Mouse (Mus musculus) embryo, embryonic 10.5 days (tissue): ENCODE results near the gene Elovl6.
A peak's percentile ranks its signal among the peaks of the same experiment; 100 is the strongest.

Experiments
- DNase-seq: peaks from one replicate; pipeline ENCODE4 v3.0.0-alpha.2; 2015; ENCODE audit warnings: low spot score

The Elovl6 gene

DNA sequence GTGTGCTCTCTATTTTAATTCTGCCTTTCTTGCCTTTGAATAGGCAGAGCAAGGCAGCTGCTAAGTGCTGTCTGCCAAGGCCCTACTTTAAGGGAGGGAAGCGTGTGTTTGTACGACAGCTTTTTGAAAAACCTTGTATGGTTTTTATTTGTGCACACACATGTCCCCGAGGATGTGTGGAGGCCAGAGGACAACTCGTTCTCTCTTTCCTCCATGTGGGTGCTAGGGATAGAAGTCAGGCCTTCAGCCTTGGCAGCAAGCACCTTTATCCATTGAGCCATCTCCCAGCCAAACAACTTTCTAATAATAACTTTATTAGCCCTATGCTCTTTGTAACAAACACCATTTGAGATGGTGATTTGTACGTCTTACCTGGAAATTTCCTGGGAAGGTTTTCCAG lies 34.7 kb downstream of the Elovl6 start:
- no peak for DNase-seq

DNA sequence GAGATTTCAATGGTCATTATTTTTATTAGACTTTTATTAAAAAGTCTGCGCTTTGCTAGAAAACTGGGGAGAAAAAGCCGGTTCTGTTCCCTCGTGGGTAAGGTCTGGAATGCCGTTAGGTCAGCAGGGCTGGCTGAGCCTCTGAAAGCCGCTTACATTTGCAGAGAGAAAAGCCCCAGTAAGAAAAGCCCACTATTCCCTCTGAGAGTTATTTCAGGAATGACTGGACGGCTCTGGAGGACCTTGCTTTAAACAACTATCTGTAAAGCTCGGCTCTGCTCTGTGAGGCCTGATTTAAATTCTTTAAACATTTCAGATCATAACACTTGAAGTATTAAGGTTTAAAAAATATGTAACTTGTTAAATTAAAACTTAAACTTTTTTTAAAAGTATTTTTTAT lies 36.4 kb downstream of the Elovl6 start:
- no peak for DNase-seq

DNA sequence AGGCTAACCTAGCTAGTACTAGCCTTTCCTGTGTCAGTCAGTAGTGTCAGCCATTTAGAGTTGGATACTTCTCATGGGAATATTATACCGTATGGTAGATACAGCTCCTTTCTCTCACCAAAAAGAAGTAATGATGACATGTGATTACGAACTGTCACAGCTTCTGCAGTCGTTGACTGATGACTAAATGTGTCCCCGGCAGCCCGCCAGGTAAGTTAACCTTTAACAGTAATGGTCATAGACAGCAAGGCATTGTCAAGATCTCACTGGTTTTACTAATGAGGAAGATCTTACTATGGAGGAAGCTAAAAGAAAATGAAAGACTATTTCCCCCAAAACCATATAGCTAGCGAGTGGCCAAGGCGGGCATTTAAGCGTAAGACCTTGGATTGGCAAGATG lies 38.8 kb downstream of the Elovl6 start:
- no peak for DNase-seq

DNA sequence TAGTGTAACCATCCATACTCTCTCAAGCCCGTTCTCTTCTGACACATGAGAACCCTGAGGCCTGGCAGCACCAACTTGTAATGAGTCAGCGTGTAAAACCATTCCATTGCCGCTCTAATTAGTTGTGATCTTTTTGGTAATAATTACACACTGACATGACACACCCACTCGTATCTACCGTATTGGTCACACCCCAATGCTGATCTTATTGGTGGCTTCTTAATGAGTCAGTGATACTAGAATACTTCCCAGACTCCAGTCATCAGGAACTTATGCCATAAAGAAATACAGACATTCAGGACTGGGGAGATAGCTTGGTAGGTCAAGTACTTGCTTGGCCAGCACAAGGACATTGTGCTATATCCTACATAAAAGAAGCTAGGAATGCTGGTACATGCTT lies 39.5 kb downstream of the Elovl6 start:
- no peak for DNase-seq

DNA sequence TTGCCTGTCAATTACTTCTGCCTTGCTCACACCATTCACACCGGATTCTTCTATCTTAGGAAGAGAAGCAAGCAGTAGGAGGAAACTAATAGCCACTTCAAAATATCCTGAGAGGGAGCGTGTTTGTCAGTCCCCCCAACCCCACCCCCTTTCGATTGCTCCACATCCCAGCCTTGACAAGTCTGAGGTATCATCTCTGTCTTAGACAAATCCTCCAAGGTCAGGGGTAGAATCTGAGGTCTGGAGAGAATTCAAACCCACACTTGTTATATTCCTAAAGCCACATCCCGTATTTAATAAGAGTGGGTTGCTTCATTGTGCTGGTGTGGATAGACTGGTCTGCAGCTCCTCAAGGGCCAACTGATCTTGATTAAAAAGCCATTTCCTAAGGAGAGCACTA lies 40.8 kb downstream of the Elovl6 start:
- DNase-seq = no peak

DNA sequence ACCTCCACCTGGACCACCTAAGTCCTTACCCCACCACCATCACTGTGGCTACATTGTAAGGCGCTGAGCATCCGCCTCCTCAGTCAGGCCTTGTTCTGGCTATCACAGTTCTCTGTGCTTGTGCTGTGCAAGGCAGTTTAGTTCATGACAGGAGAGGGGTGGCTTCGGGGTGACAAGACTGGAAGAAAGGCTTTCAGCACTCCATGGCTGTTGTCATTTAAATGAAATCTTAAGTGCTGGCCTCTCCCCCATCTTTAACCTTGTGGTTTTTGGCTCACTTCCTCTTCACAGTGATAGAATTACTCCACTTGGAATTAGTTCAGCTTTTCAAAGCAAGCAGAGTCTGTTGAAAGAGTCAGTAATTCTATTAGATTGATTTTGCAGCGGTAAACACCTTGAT lies 41.5 kb downstream of the Elovl6 start:
- DNase-seq = no peak

DNA sequence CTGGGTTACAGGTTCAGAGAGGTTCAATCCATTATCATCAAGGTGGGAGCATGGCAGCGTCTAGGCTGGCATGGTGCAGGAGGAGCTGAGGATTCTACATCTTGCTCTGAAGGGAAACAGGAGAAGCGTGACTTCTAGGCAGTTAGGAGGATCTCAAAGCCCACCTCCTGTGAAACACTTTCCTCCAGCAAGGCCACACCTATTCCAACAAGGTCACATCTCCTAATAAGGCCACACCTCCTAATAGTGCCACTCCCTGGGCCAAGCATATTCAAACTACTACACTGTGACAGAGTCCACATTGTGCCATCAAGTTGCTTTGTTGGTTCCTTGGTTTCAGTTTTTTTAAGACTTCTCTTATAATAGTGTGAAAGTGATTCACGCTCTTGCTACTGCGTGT lies 42.9 kb downstream of the Elovl6 start:
- no peak for DNase-seq

DNA sequence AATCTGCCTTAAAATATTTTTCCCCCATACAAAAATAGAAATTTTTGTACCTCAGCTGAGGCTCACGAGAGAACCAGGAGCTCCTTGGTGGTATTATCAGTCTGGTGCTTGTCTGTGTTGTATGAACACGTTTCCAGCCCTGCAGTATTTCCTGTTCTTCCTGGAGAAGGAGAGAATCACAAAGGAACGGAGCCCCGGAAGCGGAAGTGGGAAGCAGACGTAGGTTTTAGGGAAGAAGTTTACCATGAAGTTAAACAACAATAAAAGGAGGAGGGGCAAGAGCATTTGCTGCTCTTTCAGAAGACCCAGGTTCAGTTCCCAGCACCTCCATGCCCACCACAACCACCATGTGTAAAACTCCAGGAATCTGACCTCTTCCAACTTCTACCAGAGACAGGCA lies 44.4 kb downstream of the Elovl6 start:
- DNase-seq = no peak

DNA sequence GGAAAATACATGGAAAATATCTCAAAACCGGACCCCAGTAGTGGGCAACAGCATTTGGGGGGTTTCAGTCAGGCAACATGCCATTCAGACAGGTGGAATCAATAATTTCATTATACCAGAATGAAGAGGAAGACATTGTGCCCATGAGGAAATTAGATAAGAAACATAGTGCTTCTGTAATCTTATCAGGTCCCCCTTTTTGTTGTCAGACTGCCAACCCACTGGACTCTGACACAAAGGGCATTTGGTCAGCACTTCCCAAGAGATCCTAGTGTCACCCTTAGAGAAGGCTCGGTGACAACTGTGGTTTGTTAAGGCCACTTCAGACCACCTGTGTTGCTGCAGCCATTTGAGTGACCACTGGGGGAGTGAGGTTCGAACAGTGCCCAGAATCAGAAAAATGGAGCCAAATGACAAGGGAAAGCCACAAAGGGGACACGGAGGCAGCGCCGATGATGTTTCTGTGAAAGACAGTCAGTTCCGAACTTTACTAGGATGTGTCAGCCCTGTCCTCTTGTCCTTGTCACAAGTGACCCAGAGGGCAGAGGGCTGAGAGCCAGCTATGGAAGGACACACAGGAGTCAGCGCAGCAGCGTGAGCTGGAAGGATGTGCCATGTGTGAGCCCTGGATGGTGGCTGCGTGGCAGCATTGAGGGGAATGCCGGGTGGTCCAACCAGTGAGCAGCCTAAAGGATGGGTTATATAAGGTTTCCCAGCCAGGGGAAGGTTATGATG lies 46.8 kb downstream of the Elovl6 start:
- DNase-seq = no peak

DNA sequence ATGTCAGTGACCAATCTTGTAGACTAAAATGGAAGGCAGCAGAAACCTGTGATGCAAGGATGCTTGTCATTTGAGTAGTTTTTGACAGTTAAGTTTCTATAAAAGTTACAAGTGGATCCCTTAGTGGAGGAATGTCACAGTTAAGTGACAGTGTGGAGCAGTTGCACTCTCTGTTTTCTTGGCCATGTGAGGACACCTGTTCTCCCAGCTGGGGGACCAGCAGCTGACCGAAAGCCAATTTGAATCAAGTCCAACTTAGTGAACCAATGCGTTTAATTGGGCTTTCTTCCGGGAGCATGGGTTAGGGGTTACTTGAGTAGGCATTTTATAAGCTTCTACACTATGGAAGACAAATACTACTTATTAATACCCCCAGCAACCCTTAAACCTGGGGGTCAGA lies 48.9 kb downstream of the Elovl6 start:
- no peak for DNase-seq

DNA sequence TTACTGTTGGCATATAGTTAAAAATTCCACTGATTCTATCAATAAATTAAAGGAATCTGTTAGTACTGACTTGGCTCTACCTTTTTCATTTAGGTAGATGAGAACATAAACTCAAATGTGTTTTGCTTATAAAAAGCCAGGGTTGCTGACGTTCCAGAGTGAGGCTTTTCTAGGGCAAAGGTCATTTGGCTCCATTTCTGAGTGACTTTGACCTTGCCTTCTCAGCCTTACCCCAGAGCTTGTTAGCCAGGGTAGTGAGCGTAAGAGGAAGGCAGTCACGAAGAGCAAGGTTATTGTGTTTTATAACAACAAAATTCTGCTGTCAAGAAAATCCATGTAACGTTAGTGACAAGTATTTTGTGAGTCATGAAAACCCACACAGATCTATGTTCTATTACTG lies 50.3 kb downstream of the Elovl6 start:
- no peak for DNase-seq

DNA sequence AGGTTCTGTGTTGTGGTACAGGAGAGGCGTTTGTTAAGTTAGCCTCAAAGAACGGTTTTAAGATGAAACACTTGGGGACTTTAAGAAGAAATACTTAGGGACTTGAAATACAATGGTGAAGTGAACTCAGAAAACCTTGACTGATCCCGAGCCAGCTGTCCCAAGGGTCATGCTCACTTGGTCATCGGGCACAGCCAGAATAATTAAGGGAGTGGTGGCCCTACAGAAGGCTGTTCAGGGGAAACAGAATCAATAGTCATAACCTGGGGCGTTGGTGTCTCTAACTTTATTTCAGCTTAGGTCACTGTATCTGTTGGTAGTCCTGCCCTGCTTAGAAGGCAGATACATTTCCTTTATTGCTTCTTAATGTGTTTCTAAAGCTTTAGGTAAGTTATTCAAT lies 51.1 kb downstream of the Elovl6 start:
- no peak for DNase-seq

DNA sequence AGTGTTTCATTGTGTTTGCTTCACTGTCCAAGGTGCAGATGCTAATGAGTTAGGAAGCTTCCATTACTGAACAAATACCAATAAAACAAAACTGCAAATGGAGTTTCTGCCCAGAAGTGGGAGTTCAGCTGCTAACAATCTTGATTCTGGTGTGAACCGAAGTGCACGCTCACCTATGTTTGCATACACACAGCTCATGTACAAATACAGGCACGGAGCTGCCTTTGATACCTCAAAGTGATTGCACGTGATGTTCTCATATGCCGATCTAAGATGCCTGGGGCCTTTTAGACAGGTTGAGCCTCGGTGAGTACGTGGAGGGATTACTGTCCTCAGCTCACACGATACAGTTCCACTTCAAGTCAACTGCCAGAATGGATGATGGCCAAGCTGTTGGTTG lies 55.8 kb downstream of the Elovl6 start:
- DNase-seq = no peak

DNA sequence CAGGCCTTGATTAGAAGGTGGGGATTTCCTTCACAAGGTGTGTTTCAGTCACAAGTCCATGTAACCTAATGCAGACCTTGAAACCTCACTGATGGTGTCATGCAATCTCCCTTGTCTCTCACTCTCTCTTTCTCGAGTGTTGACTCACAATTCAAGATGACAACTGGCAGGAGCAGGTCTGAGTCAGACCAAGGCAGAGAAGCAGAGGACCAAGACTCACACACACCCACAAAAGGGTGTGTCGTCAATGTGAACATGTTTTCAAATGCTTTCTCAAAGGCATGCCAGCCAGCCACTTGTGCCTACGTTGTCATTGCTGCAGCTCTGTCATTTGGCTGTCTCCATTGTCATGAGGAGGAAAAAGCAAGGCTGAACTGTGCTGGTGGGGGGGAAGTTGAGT lies 56.6 kb downstream of the Elovl6 start:
- DNase-seq = no peak

DNA sequence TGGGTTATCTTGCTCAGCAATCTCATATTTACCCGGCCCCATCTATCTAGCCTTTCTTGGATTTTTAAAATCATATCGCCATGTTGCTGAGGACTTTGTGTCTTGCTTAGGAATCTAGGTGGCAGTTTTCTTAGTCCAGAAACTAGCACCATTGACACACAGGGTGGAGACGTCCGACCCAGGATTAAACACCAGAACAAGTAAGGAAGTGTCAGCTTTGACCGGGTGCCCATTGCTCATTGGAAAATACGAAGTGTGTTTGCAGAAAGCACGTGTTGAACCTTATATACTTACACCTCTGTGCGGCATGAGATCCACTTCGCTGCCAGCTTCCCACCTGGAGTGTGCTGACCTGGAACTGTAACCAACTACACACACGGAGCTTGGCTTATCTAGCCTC lies 57.5 kb downstream of the Elovl6 start:
- DNase-seq = no peak

DNA sequence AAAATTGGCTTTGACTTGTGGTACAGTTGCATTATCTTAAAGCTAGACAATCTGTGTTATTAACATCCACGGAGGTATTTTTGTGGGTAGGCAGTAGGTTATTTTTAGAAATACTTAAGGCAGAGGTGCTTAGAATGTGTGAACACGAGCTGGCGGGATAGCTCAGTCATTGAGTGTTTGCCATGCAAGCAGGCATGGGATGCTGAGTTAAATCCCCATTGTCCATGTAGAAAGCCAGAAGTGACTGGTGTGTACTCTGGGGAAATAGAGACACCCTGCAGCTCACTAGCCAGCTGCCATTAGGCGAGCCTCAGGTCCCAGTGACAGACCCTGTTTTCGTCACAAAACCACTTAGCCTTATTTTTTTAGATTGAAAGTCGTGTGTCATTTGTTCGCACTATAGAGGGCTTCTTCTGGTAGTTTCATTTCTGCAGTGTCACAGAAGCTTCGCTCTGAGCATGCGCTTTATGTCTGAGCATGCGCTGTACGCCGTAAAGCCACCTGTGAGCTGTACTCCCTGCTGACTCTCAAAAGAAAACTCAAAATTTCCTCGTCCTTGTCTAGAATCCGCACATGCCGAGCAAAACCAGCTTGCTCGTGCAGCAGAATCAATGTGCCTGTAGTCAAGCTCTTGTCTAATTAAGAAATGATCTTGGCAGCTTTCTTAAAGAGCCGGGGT lies 58.5 kb downstream of the Elovl6 start:
- DNase-seq = no peak

DNA sequence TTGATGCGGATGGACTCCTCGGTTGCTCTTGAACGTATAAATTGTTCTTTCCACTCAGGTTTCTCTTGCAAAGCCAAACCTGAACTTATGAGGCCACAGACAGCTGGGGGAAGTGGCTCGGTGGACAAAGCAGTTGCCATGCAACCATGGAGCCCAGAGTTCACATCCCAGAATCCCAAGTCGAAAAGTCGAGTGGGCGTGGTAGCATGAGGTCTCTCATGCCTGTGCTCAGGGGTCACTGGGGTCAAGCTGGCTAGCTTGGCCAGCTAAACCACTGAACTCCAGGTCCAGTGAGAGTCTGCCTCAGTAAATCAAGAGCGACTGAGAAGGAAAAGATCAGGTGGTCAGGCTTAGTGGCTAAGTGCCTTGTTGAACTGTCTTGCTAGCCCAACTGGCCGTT lies 59.1 kb downstream of the Elovl6 start:
- peak; percentile 24 for DNase-seq

DNA sequence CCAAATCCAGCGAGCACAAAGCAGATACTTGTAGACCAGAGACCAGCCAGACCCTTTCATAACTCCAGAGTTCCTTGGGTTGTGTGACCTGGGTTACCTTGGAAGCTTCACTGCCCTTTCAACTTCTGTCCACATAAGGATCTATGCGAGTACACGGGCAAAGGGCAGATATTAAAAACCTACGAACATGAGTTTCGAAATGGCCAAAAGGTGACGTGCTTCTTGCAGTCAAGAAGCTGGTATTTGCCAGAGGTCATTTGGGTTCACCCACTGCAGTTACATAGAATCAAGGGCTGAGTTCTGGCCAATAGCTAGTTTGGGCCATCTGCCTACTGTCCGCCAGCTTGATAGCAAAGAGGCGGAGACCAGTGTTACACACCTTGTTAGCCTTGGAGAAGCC lies 59.6 kb downstream of the Elovl6 start:
- DNase-seq = no peak

DNA sequence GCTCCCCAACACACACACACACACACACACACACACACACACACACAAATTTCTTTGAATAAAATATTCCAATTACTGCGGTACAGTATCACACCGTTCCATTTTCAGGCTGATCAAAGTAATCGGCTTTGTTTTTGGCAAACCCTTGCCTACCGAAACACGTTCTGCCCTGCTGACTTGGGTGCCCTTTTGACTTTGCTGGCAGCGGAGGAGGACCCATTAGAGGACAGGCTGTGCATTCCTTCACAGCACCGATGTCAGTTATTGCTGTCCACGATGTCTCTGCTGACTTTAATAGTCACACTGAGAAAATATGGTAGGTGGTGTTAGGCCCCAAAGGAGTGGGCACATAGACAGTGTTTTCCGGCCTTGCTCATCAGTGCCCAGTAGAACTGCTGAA lies 60.8 kb downstream of the Elovl6 start:
- DNase-seq = no peak

DNA sequence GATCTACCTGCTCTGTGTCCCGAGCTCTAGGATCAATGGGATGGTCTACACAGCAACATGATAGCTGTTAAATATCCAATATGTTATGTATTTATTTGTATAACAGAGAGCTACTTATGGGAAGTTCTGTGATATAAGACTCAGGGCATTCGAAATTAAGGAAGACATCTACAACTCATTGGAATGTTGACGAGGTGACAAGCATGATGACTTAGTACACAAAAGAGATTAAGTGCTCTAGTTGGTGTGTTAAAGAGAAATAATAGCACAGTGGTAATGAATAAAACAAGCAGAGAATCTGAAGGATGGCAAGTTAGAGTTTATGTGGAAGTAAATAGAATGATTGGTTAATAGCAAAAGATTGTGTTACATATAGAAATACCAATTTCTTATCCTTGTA lies 61.6 kb downstream of the Elovl6 start:
- DNase-seq = no peak

DNA sequence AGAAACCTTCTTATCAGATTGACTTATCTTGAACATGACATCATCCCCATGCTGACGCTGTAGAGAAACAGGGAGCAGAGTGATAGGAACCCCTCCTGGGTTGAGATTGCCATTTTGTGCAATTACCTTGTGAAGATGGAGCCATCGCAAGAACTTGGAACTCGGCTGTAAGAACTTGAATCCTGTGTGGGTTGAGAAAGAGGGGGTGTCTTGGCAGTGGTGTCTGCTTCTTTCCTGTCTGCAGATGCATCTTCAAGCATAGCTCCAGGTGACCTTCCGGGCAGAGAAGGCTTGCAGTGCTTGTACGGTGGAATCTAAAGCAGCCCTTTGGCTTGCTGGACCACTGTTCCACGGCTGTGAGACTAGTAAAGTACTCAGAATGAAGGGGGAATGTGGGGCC lies 63.9 kb downstream of the Elovl6 start:
- DNase-seq = no peak

DNA sequence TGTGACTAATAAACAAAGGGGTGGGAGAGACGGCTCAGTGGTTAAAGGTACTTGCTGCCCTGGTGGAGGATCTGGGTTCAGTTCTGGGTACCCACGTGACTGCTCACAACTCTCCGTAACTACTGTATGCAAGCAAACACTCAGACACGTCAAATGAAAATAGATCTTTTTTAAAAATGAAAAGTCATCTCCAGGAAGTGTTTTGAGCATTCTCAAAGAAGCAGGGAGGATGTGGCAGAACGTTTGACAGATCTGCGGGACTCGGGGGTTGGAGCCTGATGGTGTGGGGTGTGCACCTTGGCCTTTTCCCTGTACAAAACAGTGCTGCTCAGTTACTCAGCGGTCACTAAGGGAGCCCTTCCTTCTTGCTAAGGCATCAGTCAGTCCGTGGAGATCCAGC lies 70.1 kb downstream of the Elovl6 start:
- no peak for DNase-seq

DNA sequence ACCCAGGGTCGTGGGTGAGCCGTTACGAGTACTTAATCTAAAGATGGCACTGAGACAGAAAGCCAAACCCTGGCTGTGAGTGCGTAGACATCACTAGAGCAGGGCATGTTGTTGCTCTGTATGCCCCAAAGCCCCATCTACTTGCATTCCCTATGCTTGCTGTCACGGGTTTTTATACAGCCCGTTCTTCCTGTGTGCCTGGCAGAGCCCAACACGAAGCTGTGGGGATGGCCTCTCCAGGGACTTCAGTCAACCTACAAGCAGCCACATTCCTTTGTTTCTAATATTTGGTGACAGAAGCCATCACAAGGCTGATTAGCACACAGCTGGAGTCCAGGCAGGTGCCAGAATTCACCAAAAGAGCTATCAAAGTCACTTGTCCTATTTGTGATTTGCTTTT lies 73.3 kb downstream of the Elovl6 start:
- no peak for DNase-seq

DNA sequence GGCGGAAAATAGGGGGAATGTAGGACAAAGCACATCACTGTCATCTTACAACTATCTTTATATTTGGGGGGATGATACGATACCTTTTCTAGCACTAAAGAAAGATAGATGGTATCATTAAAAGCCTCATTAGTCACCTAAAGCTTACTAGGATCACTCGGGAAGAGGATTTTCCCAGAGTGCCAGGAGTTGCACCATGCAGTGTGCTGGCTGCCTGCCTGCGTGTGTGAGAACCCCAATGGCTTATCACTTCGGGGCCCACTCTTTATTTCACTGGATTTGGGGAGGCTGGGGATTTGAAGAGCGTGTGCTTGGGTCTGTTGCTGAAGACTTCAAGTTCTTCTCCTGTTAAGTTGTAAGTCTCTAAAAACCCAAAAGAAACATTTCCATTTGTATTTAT lies 73.8 kb downstream of the Elovl6 start:
- DNase-seq = no peak
